Mouse (Mus musculus) MEL (cell line): Measurements from ENCODE around the gene Atp12a. TPM values are rescaled to one million over a fixed set of nuclear protein-coding genes. Genes with fewer than 3 reads are reported as not detected.

Experiments
- DNase-seq: peaks from one replicate; pipeline ENCODE4 v3.0.0; 2011; ENCODE audit warnings: low read depth, low spot score
- H3K27ac ChIP-seq: 2 replicates; pipeline ENCODE4 v1.5.1; 2012; ENCODE audit warnings: low read depth, mild to moderate bottlenecking, control low read depth, low read length, moderate library complexity; ENCODE audit not compliant: control insufficient read depth
- H3K27me3 ChIP-seq, 2 experiments: fragments of 150-350 bp in 1 of 2; sonication (generic) in 1 of 2; 2 replicates each; pipeline ENCODE4 v1.6.1; 2012; ENCODE audit warnings: low read length in 2 of 2, mild to moderate bottlenecking in 2 of 2, improper control_type of control experiment in 1 of 2, moderate library complexity in 1 of 2; ENCODE audit not compliant: insufficient read depth in 2 of 2, control insufficient read depth in 1 of 2
- H3K36me3 ChIP-seq, 2 experiments: 2 replicates each; pipeline ENCODE4 v1.6.1; 2012 to 2014; ENCODE audit warnings: low read length in 2 of 2, improper control_type of control experiment in 1 of 2, inconsistent platforms in 1 of 2, mild to moderate bottlenecking in 1 of 2; ENCODE audit not compliant: insufficient read depth in 2 of 2, control insufficient read depth in 1 of 2
- H3K4me1 ChIP-seq, 2 experiments: fragments of 150-350 bp in 1 of 2; sonication (generic) in 1 of 2; 2 replicates each; pipeline ENCODE4 v1.6.1; 2012; ENCODE audit warnings: low read length in 2 of 2, improper control_type of control experiment in 1 of 2, mild to moderate bottlenecking in 1 of 2; ENCODE audit not compliant: insufficient read depth in 2 of 2, control insufficient read depth in 1 of 2
- H3K4me3 ChIP-seq, 2 experiments: fragments of 150-350 bp in 1 of 2; sonication (generic) in 1 of 2; 2 replicates each; pipeline ENCODE4 v1.5.1; 2012; ENCODE audit warnings: low read depth in 2 of 2, low read length in 2 of 2, mild to moderate bottlenecking in 2 of 2, moderate library complexity in 2 of 2, control low read depth in 1 of 2, improper control_type of control experiment in 1 of 2; ENCODE audit not compliant: control insufficient read depth in 1 of 2, insufficient read depth in 1 of 2
- H3K79me2 ChIP-seq: 2 replicates; pipeline ENCODE4 v1.6.1; 2012; ENCODE audit warnings: mild to moderate bottlenecking, low read length, moderate library complexity; ENCODE audit not compliant: control insufficient read depth, poor library complexity, insufficient read depth
- H3K9ac ChIP-seq: 2 replicates; pipeline ENCODE4 v1.6.1; 2012; ENCODE audit warnings: low read depth, mild to moderate bottlenecking, control low read depth, low read length, moderate library complexity; ENCODE audit not compliant: control insufficient read depth, poor library complexity, severe bottlenecking
- H3K9me3 ChIP-seq: fragments of 150-350 bp; sonication (generic); replicated peaks from 2 replicates; pipeline ENCODE4 v1.6.1; 2012; ENCODE audit warnings: mild to moderate bottlenecking, low read length, improper control_type of control experiment, moderate library complexity; ENCODE audit not compliant: insufficient read depth
- BHLHE40 ChIP-seq: IDR thresholded peaks from 2 replicates; pipeline ENCODE4 v1.6.1; 2012; ENCODE audit warnings: low read depth, mild to moderate bottlenecking, inconsistent platforms, low read length, improper control_type of control experiment, borderline replicate concordance
- CHD1 ChIP-seq: IDR thresholded peaks from 2 replicates; pipeline ENCODE4 v1.6.1; 2012; ENCODE audit warnings: low read depth, mild to moderate bottlenecking, inconsistent platforms, low read length, improper control_type of control experiment
- ETS1 ChIP-seq: IDR thresholded peaks from 2 replicates; pipeline ENCODE4 v1.6.1; 2012; ENCODE audit warnings: low read depth, mild to moderate bottlenecking, inconsistent platforms, low read length, improper control_type of control experiment, moderate library complexity
- GABPA ChIP-seq: IDR thresholded peaks from 2 replicates; pipeline ENCODE4 v1.6.1; 2012; ENCODE audit warnings: low read depth, mild to moderate bottlenecking, inconsistent platforms, low read length, improper control_type of control experiment, moderate library complexity
- HCFC1 ChIP-seq: IDR thresholded peaks from 2 replicates; pipeline ENCODE4 v1.6.1; 2012; ENCODE audit warnings: low read depth, mild to moderate bottlenecking, inconsistent platforms, low read length, improper control_type of control experiment, moderate library complexity
- JUND ChIP-seq: IDR thresholded peaks from 2 replicates; pipeline ENCODE4 v1.6.1; 2011; ENCODE audit warnings: low read depth, mild to moderate bottlenecking, improper control_type of control experiment, low read length
- KAT2A ChIP-seq: conservative IDR thresholded peaks from 2 replicates; pipeline ENCODE4 v1.6.1; 2012; ENCODE audit warnings: low read depth, low read length, improper control_type of control experiment, inconsistent platforms
- MAX ChIP-seq: IDR thresholded peaks from 2 replicates; pipeline ENCODE4 v1.6.1; 2011; ENCODE audit warnings: low read length, improper control_type of control experiment
- MAZ ChIP-seq: IDR thresholded peaks from 2 replicates; pipeline ENCODE4 v1.6.1; 2012; ENCODE audit warnings: low read depth, mild to moderate bottlenecking, inconsistent platforms, low read length, improper control_type of control experiment
- MEF2A ChIP-seq: IDR thresholded peaks from 2 replicates; pipeline ENCODE4 v1.6.1; 2014; ENCODE audit warnings: low read depth, mild to moderate bottlenecking, inconsistent platforms, low read length, improper control_type of control experiment; ENCODE audit not compliant: poor library complexity, insufficient replicate concordance, severe bottlenecking; ENCODE audit errors: extremely low read depth
- MXI1 ChIP-seq: IDR thresholded peaks from 2 replicates; pipeline ENCODE4 v1.6.1; 2011; ENCODE audit warnings: mild to moderate bottlenecking, low read depth, low read length, improper control_type of control experiment
- NELFE ChIP-seq: IDR thresholded peaks from 2 replicates; pipeline ENCODE4 v1.6.1; 2011; ENCODE audit warnings: low read depth, low read length, improper control_type of control experiment
- POLR2A ChIP-seq, 2 experiments: IDR thresholded peaks; 2 replicates each; pipeline ENCODE4 v1.6.1; 2011 to 2012; ENCODE audit warnings: low read length in 2 of 2, mild to moderate bottlenecking in 2 of 2, control low read depth in 1 of 2, improper control_type of control experiment in 1 of 2, low read depth in 1 of 2, moderate library complexity in 1 of 2; ENCODE audit not compliant: control insufficient read depth in 1 of 2, insufficient read depth in 1 of 2, poor library complexity in 1 of 2
- POLR2AphosphoS2 ChIP-seq: IDR thresholded peaks from 2 replicates; pipeline ENCODE4 v1.6.1; 2011; ENCODE audit warnings: low read length, improper control_type of control experiment
- POLR2AphosphoS5 ChIP-seq: IDR thresholded peaks from 2 replicates; pipeline ENCODE4 v1.6.1; 2012; ENCODE audit warnings: low read depth, borderline replicate concordance, mild to moderate bottlenecking, inconsistent platforms, low read length, moderate library complexity, mixed read lengths
- RAD21 ChIP-seq: IDR thresholded peaks from 2 replicates; pipeline ENCODE4 v1.6.1; 2011; ENCODE audit warnings: mild to moderate bottlenecking, low read depth, low read length, improper control_type of control experiment
- TBP ChIP-seq: IDR thresholded peaks from 2 replicates; pipeline ENCODE4 v1.8.0; 2011; ENCODE audit warnings: low read depth, low read length, improper control_type of control experiment
- TCF12 ChIP-seq: IDR thresholded peaks from 2 replicates; pipeline ENCODE4 v1.6.1; 2014; ENCODE audit warnings: low read depth, mild to moderate bottlenecking, inconsistent platforms, low read length, improper control_type of control experiment, moderate library complexity
- UBTF ChIP-seq: IDR thresholded peaks from 2 replicates; pipeline ENCODE4 v1.6.1; 2012; ENCODE audit warnings: low read depth, mild to moderate bottlenecking, inconsistent platforms, low read length, improper control_type of control experiment, moderate library complexity, borderline replicate concordance; ENCODE audit not compliant: insufficient read depth
- USF1 ChIP-seq: IDR thresholded peaks from 2 replicates; pipeline ENCODE4 v1.6.1; 2014; ENCODE audit warnings: low read depth, mild to moderate bottlenecking, inconsistent platforms, low read length, improper control_type of control experiment, moderate library complexity
- ZC3H11A ChIP-seq: IDR thresholded peaks from 2 replicates; pipeline ENCODE4 v1.6.1; 2012; ENCODE audit warnings: low read depth, mild to moderate bottlenecking, inconsistent platforms, low read length, improper control_type of control experiment
- ZKSCAN1 ChIP-seq: IDR thresholded peaks from 2 replicates; pipeline ENCODE4 v1.6.1; 2012; ENCODE audit warnings: low read depth, mild to moderate bottlenecking, inconsistent platforms, low read length, improper control_type of control experiment, moderate library complexity
- ZMIZ1 ChIP-seq: IDR thresholded peaks from 2 replicates; pipeline ENCODE4 v1.6.1; 2012; ENCODE audit warnings: low read depth, mild to moderate bottlenecking, inconsistent platforms, low read length, improper control_type of control experiment, moderate library complexity
- polyA plus RNA-seq, 2 experiments: library from polyadenylated mRNA; stranded (reverse) in 1 of 2; unstranded in 1 of 2; fragments of >175 nt in 1 of 2; fragments of >200 nt in 1 of 2; gene quantifications; 2 replicates each; pipeline versions ENCODE4 v1.2.1 to v1.2.4; 2012; ENCODE audit warnings: low replicate concordance in 2 of 2, low read depth in 1 of 2; ENCODE audit not compliant: insufficient read length in 2 of 2, insufficient read depth in 1 of 2, missing spikeins in 1 of 2
- total RNA-seq: library from RNA; depleted of rRNA; stranded (reverse); fragments of 300-350 nt; gene quantifications from 2 replicates; pipeline ENCODE4 v1.2.3, GENCODE M21; 2012

Atp12a gene
- total and polyA plus RNA-seq, 3 experiments = not detected

DNA sequence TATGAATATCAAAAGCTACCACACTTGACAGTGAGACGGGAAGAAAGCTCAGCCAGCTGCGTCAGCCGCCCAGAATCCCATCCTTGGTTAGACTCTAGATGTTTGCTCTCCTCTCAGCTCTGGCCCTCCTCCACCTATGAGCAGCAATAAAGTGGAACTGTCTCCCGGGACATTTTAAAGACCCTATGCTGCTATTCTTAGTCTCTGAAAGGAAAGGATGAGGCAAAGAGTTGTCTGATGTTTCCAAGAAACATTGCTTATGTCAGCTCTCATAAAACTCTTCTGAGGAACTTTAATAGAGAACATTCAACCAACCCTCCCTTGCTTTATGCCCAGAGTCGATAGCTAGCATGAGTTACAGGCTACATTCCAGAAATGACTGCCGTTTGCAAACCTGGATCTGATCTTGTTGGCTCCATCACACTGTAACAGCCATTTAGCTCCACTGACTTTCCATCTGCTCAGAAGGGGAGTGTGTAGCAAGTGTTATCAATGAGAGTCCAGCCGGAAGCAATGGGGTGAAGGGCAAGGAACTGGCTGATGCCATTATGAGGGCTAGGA, 25.9 kb upstream of the Atp12a start:
- TF ChIP-seq POLR2AphosphoS5 (no peak), TBP (no peak), MAZ (no peak), KAT2A (no peak), MXI1 (no peak), MAX (no peak), CHD1 (no peak), GABPA (no peak), TCF12 (no peak), BHLHE40 (no peak)
- Histone ChIP-seq H3K27ac (no peak overlapping the region), H3K4me1 (no peaks in the 10 kb centered on the region), H3K9me3 (no peaks in the 10 kb centered on the region), H3K36me3 (no peaks in the 10 kb centered on the region), H3K27me3 (peaks cover 6 to 7% of the 10 kb centered on the region in 2 experiments), H3K4me3 (no peak overlapping the region), H3K79me2 (no peaks in the 10 kb centered on the region), H3K9ac (no peak overlapping the region)
- no peak for DNase-seq

DNA sequence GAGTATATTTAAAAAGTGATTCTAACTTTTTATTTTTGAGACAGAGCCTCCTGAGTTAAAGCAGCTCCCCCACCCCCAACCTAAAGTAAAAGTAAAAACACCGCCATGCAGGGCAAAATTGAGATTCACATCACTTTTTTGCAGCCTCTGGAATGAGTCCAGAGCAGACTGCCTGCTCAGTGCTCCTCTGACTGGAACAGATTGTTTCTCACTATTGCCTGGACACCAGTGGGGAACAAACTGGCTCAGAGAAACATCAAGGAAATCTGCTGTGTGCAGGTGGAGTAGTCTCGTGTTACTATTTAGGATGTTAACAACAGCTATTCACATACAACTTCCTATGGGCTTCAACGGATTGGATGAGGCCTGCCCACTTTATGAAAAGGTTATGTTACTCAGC, 16.2 kb upstream of the Atp12a start:
- no peak overlapping the region for H3K9ac ChIP-seq
- H3K36me3 ChIP-seq = no peaks in the 10 kb centered on the region
- H3K9me3 ChIP-seq = no peaks in the 10 kb centered on the region
- H3K27me3 ChIP-seq = peaks cover 1 to 9% of the 10 kb centered on the region in 2 experiments
- no peaks in the 10 kb centered on the region for H3K79me2 ChIP-seq
- no peak for DNase-seq
- H3K27ac ChIP-seq = no peak overlapping the region
- no peaks in the 10 kb centered on the region for H3K4me1 ChIP-seq
- no peak overlapping the region for H3K4me3 ChIP-seq
- TF ChIP-seq POLR2AphosphoS2 (no peak), BHLHE40 (no peak)

DNA sequence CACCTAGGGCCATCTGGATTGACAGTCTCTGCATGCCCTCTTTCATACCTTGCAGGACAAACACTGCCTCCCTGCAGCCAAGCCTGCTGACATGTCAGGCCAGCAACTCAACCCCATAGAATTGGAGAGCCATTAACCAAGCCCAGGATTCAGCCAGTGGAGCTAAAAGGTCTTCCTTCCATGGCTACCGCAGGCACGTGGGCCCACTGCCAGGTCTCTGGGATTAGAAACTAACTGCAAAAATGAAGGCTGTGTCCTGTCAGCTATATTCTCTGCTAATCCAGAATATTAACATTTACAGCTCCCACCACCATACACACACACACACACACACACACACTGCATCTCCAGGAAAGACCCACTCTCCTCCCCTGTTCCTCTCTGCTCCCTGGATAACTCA, 15.3 kb upstream of the Atp12a start:
- TF ChIP-seq ZKSCAN1 (no peak), POLR2A (IDR thresholded peaks at IDR 0.05; ENCODE audit: control insufficient read depth in 1 of 2, insufficient read depth in 1 of 2, low read depth in 1 of 2, low read length in 2 of 2, poor library complexity in 1 of 2) (no peak), MEF2A (no peak), KAT2A (no peak), HCFC1 (no peak), JUND (no peak), MAZ (no peak), ZC3H11A (no peak), GABPA (no peak), ETS1 (no peak), NELFE (no peak), ZMIZ1 (no peak), RAD21 (no peak), USF1 (no peak), UBTF (no peak)
- TF ChIP-seq, all 39 proteins: peak for 0
- Histone ChIP-seq H3K36me3 (no peaks in the 10 kb centered on the region), H3K79me2 (no peaks in the 10 kb centered on the region), H3K4me1 (no peaks in the 10 kb centered on the region), H3K27me3 (peaks cover 1 to 9% of the 10 kb centered on the region in 2 experiments), H3K27ac (no peak overlapping the region), H3K4me3 (no peak overlapping the region), H3K9me3 (no peaks in the 10 kb centered on the region), H3K9ac (no peak overlapping the region)
- DNase-seq = no peak
